Mouse (Mus musculus) thymus, adult 2 months (tissue): ENCODE data around the gene Ide. TPM values are rescaled to one million over a fixed set of nuclear protein-coding genes. Genes with fewer than 3 reads are reported as not detected.

Experiments
- DNase-seq: peaks from one replicate; pipeline ENCODE4 v3.0.0; 2021
- H3K27ac ChIP-seq: fragments of 200-500 bp; 2 replicates; pipeline ENCODE4 v1.5.1; 2012; ENCODE audit warnings: low read length, control low read depth; ENCODE audit not compliant: control insufficient read depth, insufficient read depth
- H3K27me3 ChIP-seq: fragments of 200-500 bp; 2 replicates; pipeline ENCODE4 v1.6.1; 2012; ENCODE audit warnings: mild to moderate bottlenecking, low read length, moderate library complexity, mixed read lengths; ENCODE audit not compliant: control insufficient read depth, insufficient read depth
- H3K36me3 ChIP-seq: fragments of 200-500 bp; 2 replicates; pipeline ENCODE4 v1.6.1; 2012; ENCODE audit warnings: mild to moderate bottlenecking, low read length, moderate library complexity; ENCODE audit not compliant: control insufficient read depth, insufficient read depth
- H3K4me1 ChIP-seq: fragments of 200-500 bp; replicated peaks from 2 replicates; pipeline ENCODE4 v1.6.1; 2012; ENCODE audit warnings: low read length; ENCODE audit not compliant: control insufficient read depth, insufficient read depth
- H3K4me3 ChIP-seq: fragments of 200-500 bp; 2 replicates; pipeline ENCODE4 v1.5.1; 2012; ENCODE audit warnings: mild to moderate bottlenecking, low read length, control low read depth, moderate library complexity; ENCODE audit not compliant: control insufficient read depth, insufficient read depth
- CTCF ChIP-seq: fragments of 200-500 bp; IDR thresholded peaks from 2 replicates; pipeline ENCODE4 v1.5.1; 2012; ENCODE audit warnings: mild to moderate bottlenecking, control low read depth, low read length, moderate library complexity, borderline replicate concordance; ENCODE audit not compliant: control insufficient read depth, poor library complexity, insufficient read depth; ENCODE audit errors: extremely low read depth
- POLR2A ChIP-seq: fragments of 200-500 bp; IDR thresholded peaks from 2 replicates; pipeline ENCODE4 v1.6.1; 2012; ENCODE audit warnings: mild to moderate bottlenecking, low read length, control low read depth, moderate library complexity; ENCODE audit not compliant: control insufficient read depth, poor library complexity, insufficient read depth; ENCODE audit errors: extremely low read depth
- WGBS: fragments of 180-500 bp; shearing (Covaris S2); methylation state at CpG from one replicate; pipeline ENCODE4 v1.1.7; 2018; 5-methylcytosine and 5-hydroxymethylcytosine counted together
- polyA plus RNA-seq: library from polyadenylated mRNA; depleted of rRNA; stranded (reverse); fragments of >200 nt; gene quantifications from 2 replicates; pipeline ENCODE4 v1.2.3, GENCODE M21; 2012

Ide gene
- polyA plus RNA-seq, 1 experiment = 19.8 TPM

DNA sequence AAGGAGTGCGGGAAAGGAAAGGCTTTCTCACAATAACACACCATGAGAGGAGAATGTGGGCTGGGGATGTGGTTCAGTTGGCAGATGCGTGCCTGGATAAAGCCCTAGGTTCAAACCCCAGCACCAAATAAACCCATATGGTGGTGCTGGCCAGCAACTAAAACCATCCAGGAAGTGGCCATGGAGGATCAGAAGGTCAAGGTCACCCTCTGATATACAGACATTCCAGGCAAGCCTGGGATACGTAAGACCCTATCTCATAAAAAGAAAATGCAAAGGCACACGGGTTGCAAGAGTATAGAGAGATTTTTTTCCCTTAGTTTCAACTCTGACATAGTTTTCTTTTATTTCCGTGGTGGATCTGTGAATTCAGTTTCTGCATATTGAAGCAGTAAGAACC is 3.3 kb upstream of the Ide start:
- 84% methylated on average over 5 of the region's 5 CpGs for WGBS
- no peaks in the 10 kb centered on the region for H3K27me3 ChIP-seq
- no peak for DNase-seq
- H3K4me3 ChIP-seq = no peak overlapping the region
- no peaks in the 10 kb centered on the region for H3K36me3 ChIP-seq
- H3K27ac ChIP-seq = no peak overlapping the region
- TF ChIP-seq POLR2A (no peak), CTCF (no peak)
- H3K4me1 ChIP-seq = 0 out of 2 replicates have a peak, but pooled peaks cover 2% of the 10 kb centered on the region

DNA sequence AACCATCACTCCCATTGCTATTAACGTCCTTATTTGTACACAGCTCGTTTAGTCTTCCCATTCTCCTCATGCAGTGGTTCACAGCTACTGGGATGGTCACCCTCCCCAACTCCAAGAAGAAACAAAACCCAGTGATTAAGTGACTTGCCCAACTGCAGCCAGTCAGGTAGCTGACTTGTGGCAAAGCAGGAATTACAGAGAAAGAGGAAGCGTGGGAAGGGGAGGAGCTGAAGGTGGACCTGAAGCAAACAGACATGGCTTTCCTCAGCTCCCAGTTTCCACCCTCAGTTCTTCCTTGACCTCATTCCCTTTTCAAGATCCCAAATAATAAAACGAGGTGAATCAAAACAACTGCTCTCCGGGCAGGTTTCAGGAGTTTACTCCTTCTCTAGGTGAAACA is 2.8 kb upstream of the Ide start:
- WGBS = 67% methylated on average over 5 of the region's 5 CpGs
- Histone ChIP-seq H3K4me3 (no peak overlapping the region), H3K27me3 (no peaks in the 10 kb centered on the region), H3K36me3 (no peaks in the 10 kb centered on the region), H3K4me1 (0 out of 2 replicates have a peak, but pooled peaks cover 2% of the 10 kb centered on the region), H3K27ac (no peak overlapping the region)
- TF ChIP-seq CTCF (no peak), POLR2A (no peak)
- no peak for DNase-seq

DNA sequence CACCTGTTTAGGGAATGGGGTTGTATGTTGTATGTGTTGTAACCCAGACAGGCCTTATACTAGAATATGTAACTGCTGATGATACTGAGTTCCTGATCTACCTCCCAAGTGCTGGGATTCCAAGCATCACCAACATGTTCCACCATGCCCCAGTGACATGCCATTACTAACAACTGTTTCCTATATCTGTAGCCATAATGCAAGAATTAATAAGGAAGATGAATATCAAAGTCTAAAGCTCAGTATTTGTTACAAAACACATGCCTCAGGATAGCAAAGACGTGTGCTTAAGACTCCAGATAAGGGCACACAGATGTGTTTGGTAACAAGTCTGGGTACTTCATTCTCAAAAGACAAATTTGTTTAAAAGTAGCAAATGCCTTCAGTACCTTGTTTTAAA is 2.3 kb downstream of the Ide start:
- Histone ChIP-seq H3K36me3 (no peaks in the 10 kb centered on the region), H3K27ac (no peak overlapping the region), H3K4me1 (0 out of 2 replicates have a peak, but pooled peaks cover 2% of the 10 kb centered on the region), H3K4me3 (no peak overlapping the region), H3K27me3 (no peaks in the 10 kb centered on the region)
- 87% methylated on average over 1 of the region's 1 CpGs for WGBS
- DNase-seq = no peak
- TF ChIP-seq CTCF (no peak), POLR2A (no peak)

DNA sequence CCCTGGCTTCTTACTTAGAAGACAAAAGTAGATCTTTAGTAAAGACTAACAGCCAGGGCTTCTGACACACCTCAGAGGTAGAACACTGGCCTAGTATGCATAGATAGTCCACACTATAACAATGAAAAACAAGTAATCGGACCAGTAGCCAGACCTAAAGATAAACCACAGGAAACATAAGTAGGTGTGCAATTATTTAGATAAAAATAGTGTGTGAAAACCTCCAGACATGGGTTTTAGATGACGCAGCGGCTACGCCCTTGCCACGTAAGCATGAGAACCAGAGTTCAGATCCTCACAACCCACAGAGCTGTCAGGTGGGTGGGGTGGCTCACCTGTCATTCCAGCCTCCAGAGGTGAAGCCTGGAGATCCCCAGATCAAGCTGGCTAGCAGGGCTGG is 4.3 kb downstream of the Ide start:
- no peak for TF ChIP-seq CTCF
- no peak for TF ChIP-seq POLR2A
- no peak for DNase-seq
- WGBS = 77% methylated on average over 5 of the region's 5 CpGs

DNA sequence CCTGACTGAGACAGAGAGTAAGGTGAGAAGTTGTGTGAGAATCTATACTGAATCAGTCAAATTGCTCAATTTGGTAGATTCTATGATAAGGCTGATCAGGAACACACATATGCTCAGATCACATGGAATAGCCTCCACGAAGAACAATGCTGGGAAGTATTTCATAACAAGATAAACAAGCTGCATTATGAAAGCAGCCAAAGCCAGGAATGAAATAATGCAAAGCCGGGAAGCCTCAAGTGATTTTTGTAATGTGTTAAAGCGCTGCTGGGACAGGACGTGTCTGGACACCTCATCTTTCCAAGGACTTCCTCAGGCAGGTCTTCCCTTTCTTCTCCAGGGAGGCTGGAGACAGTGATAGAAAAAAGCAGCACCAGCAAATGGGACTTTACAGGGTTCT is 4.9 kb downstream of the Ide start:
- H3K27ac ChIP-seq = no peak overlapping the region

More for the DNA sequence above, 4.3 kb downstream of the Ide start:
- H3K36me3 ChIP-seq = peaks cover 10% of the 10 kb centered on the region; the same call in 1 of the 2 replicates
- H3K4me1 ChIP-seq = no peaks in the 10 kb centered on the region
- H3K4me3 ChIP-seq = no peak overlapping the region
- no peaks in the 10 kb centered on the region for H3K27me3 ChIP-seq
- no peak overlapping the region for H3K27ac ChIP-seq

DNA sequence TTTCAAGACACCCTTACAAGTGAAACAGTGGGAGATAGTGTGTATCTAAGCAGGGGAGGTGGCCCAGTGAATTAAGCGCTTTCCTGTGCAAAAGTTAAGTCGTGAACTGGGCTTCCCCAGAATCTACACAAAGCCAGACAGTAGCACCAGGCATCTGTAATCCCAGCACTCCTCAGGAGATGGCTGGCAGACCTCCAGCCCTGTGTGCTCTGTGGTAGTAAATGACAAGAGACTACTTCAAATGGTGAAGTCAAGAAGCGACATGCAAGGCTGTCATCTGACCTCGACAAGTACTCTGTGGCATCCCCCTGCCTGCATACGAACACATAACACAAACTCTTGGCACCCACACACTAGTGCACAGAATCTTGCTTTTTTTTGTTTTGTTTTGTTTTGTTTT is 10.4 kb downstream of the Ide start:
- H3K4me3 ChIP-seq = no peak overlapping the region
- H3K36me3 ChIP-seq = peaks cover 15% of the 10 kb centered on the region
- H3K4me1 ChIP-seq = no peaks in the 10 kb centered on the region
- no peaks in the 10 kb centered on the region; the same call in 1 of the 2 replicates for H3K27me3 ChIP-seq
- TF ChIP-seq CTCF (no peak), POLR2A (no peak)
- H3K27ac ChIP-seq = no peak overlapping the region
- DNase-seq = no peak
- WGBS = 96% methylated on average over 5 of the region's 5 CpGs

More for the DNA sequence above, 4.9 kb downstream of the Ide start:
- 94% methylated on average over 4 of the region's 4 CpGs for WGBS
- TF ChIP-seq POLR2A (no peak), CTCF (no peak)
- DNase-seq = no peak
- H3K4me3 ChIP-seq = no peak overlapping the region
- peaks cover 11% of the 10 kb centered on the region; the same call in 1 of the 2 replicates for H3K36me3 ChIP-seq
- H3K4me1 ChIP-seq = no peaks in the 10 kb centered on the region
- no peaks in the 10 kb centered on the region for H3K27me3 ChIP-seq

DNA sequence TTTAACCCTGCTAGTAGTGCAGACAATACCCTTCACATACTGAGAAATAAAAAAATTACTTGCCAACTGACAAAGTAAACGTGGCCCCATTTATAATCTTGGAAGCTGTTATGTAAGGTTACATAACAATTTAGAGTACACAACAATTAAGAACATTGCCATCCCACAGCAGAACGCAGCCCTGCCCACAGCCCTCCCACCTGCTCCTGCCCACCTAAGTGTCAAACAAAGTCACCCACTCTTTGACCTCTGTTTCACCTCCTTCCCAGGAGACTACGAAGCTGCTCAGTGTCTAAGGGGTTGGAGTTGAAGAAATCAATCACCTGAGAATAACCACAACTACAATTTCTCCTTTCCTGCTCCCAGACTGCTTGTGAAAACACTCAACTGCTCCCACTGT is 14.1 kb downstream of the Ide start:
- no peaks in the 10 kb centered on the region; the same call in 1 of the 2 replicates for H3K27me3 ChIP-seq
- no peak for DNase-seq
- TF ChIP-seq CTCF (no peak), POLR2A (no peak)
- H3K36me3 ChIP-seq = peaks cover 7% of the 10 kb centered on the region
- H3K4me1 ChIP-seq = no peaks in the 10 kb centered on the region
- WGBS = 75% methylated on average over 3 of the region's 3 CpGs
- H3K4me3 ChIP-seq = no peak overlapping the region
- no peak overlapping the region for H3K27ac ChIP-seq
